Mouse (Mus musculus) G1E (cell line): ENCODE data around the gene Atg14.

Source experiments
- CTCF ChIP-seq: IDR thresholded peaks from 2 replicates; pipeline ENCODE4 v1.5.1; 2012; ENCODE audit warnings: low read depth, low read length, inconsistent platforms, mixed read lengths
- GATA1 ChIP-seq: IDR thresholded peaks from 2 replicates; pipeline ENCODE4 v1.6.1; 2012; ENCODE audit warnings: borderline replicate concordance, low read length, inconsistent platforms, mixed read lengths
- GATA2 ChIP-seq: IDR thresholded peaks from 2 replicates; pipeline ENCODE4 v1.6.1; 2012; ENCODE audit warnings: low read depth, low read length, inconsistent platforms, borderline replicate concordance
- POLR2AphosphoS5 ChIP-seq: IDR thresholded peaks from 2 replicates; pipeline ENCODE4 v1.6.1; 2012; ENCODE audit warnings: low read depth, low read length, inconsistent platforms; ENCODE audit not compliant: insufficient replicate concordance
- TAL1 ChIP-seq: conservative IDR thresholded peaks from 2 replicates; pipeline ENCODE4 v1.6.1; 2012; ENCODE audit warnings: low read depth, low read length, inconsistent platforms, mixed read lengths

- TF ChIP-seq CTCF, result no peak
- no peak for TF ChIP-seq GATA2
- TF ChIP-seq TAL1, result no peak
- no peak for TF ChIP-seq POLR2AphosphoS5
- no peak for TF ChIP-seq GATA1
Observed at GRCm38 (mm10) chr14:47542283-47542682, 28.2 kb downstream of the Atg14 start.
